Mouse (Mus musculus): ENCODE results near the gene Nr6a1. TPM values are rescaled to one million over a fixed set of nuclear protein-coding genes. Genes with fewer than 3 reads are reported as not detected.

The Nr6a1 gene
- 9.5 and 10.2 TPM in 2 replicates for total RNA-seq (2021)
- long read RNA-seq, partial matches to known transcripts = 0 of 4 reads
- long read RNA-seq, other reads (novel, unspliced or antisense) = 4 of 4 reads

GRCm38 (mm10) chr2:38927115-38927979 is at the start of gene Nr6a1:
Gene Nr6a1, minus strand, starts transcription at chr2:38927688.
- peak; percentile 78 for DNase-seq

- no peak for DNase-seq
Observed at GRCm38 (mm10) chr2:38975941-38976805, 48.7 kb upstream of the Nr6a1 start.

- no peak for DNase-seq
Observed at GRCm38 (mm10) chr2:38975181-38975580, 47.7 kb upstream of the Nr6a1 start.

GRCm38 (mm10) chr2:38974171-38974570 is 46.7 kb upstream of the Nr6a1 start:
- DNase-seq = peak; percentile 35

GRCm38 (mm10) chr2:38973701-38974100 is 46.2 kb upstream of the Nr6a1 start:
- DNase-seq = peak; percentile 72

GRCm38 (mm10) chr2:38973223-38973622 is 45.7 kb upstream of the Nr6a1 start:
- no peak for DNase-seq

GRCm38 (mm10) chr2:38970057-38970456 is 42.6 kb upstream of the Nr6a1 start:
- DNase-seq = no peak

- no peak for DNase-seq
Observed at GRCm38 (mm10) chr2:38969650-38970049, 42.2 kb upstream of the Nr6a1 start.

GRCm38 (mm10) chr2:38964198-38964597 is 36.7 kb upstream of the Nr6a1 start:
- no peak for DNase-seq

GRCm38 (mm10) chr2:38957671-38958223 is 30.3 kb upstream of the Nr6a1 start:
- DNase-seq = no peak

GRCm38 (mm10) chr2:38956062-38956461 is 28.6 kb upstream of the Nr6a1 start:
- no peak for DNase-seq

GRCm38 (mm10) chr2:38953152-38953883 is 25.8 kb upstream of the Nr6a1 start:
- peak; percentile 83 for DNase-seq

- peak; percentile 95 for DNase-seq
Observed at GRCm38 (mm10) chr2:38950281-38950719, 22.8 kb upstream of the Nr6a1 start.

GRCm38 (mm10) chr2:38947566-38947965 is 20.1 kb upstream of the Nr6a1 start:
- DNase-seq = peak; percentile 30

- DNase-seq = peak; percentile 66
Observed at GRCm38 (mm10) chr2:38944460-38945161, 17.1 kb upstream of the Nr6a1 start.

GRCm38 (mm10) chr2:38943977-38944376 is 16.5 kb upstream of the Nr6a1 start:
- no peak for DNase-seq

GRCm38 (mm10) chr2:38943161-38943560 is 15.7 kb upstream of the Nr6a1 start:
- no peak for DNase-seq

- no peak for DNase-seq
Observed at GRCm38 (mm10) chr2:38941898-38942297, 14.4 kb upstream of the Nr6a1 start.

GRCm38 (mm10) chr2:38941426-38941825 is 13.9 kb upstream of the Nr6a1 start:
- DNase-seq = no peak

GRCm38 (mm10) chr2:38939047-38939446 is 11.6 kb upstream of the Nr6a1 start:
- DNase-seq = no peak

GRCm38 (mm10) chr2:38938007-38938406 is 10.5 kb upstream of the Nr6a1 start:
- DNase-seq = no peak
